Mouse (Mus musculus) mature B cell (primary cell): ENCODE results near the gene Smndc1.

Experiments used
- in situ Hi-C: fragments of 300-500 bp; cut with MboI; formaldehyde crosslinking; loops from 2 replicates; pipeline ENCODE4 v1.14.3; 2019

Gene Smndc1

DNA sequence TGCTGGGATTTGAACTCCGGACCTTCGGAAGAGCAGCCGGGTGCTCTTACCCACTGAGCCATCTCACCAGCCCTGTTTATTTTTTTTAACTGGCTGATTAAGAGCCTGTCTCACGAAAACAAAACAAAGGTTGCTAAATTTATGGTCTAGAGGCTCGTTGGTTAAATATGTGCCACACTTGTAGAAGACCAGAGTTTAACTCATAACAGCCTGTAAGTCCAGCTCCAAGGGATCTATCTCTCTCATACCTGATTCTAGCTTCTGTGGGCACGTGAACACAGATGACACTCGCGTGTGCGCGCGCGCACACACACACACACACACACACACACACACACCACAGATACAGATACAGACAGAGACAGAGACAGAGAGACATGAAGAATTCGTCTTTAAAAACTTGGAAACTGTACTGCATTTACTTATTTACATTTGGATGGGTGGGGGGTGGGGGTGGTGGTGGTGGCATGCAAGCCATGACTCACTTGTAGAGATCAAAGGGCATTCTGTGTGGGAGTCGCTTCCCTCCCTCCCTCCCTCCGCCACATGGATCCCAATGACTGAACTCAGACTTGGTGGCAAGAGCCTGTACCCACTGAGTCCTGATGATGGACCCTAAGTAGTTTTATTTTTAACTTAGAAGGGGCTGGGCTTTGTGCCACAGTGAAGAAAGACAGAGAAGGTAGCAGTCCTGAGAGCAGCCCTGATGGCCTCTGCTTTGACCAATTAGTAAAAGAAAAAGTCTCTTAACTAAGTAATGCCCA lies 23.4 kb upstream of the Smndc1 start:
- in situ Hi-C loops, result no loop called here

DNA sequence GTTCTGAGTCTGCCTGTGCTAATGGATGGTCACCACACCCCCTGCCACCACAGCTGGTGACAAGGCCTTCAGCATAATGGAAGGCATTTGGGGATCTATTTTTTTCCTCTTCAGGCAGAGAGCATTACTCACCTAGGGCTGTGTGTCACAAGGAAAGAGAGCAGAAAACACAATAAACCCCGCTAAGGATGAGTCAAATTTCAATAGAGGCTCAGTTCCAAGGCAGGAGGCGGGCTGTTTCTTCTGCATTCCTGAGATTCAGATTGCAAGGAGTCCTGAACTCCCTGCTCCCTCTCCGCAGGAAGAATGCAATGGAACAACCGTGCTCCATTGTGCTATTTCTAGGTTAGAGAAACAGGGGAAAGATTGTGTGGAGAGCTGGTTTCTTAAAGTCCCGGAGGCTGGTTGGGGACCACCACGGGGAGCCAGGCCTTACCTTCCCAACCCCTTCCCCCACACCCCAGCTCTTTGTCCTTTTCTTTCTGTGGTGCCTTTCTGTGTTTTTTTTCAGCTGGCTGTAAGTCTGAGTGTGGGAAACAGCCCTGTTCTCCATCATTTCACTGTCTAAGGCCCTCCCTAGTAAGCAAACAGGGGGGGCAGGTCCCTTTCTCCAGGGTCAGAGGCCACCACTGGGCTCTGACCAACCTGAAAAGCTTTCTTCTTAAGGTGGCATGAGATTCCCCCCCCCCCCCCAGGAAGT lies 21.9 kb upstream of the Smndc1 start:
- in situ Hi-C loops, result no loop called here

DNA sequence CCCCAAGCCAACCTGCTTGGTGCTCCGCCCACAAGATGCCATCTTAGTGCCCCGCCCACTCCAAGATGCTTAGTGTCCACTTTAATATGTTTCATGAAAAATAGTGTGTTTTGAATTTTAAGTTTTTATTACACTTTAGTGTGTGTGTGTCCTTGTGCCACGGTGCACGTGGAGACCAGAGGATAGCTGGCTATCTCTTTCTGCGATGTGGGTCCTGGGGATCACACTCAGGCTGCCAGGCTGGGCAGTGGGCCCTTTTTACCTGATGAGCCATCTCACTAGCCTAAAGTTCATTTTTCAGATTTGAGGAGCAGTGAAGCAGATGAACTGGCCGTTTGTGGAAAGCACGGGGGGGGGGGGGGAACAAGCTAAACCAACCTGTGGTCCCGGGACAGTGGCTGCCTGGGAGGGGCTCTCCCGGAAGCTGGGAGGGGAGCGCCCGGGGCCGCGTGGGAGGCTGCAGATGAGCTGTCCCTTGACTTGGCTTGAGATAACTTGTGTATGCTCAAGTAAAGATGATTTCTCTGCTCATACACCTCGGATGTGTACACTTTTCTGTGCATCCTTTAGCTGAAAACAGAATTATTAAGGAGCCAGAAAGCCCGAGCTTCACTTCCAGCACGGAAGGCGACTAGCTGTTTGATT lies 19.4 kb upstream of the Smndc1 start:
- in situ Hi-C loops, result no loop called here

DNA sequence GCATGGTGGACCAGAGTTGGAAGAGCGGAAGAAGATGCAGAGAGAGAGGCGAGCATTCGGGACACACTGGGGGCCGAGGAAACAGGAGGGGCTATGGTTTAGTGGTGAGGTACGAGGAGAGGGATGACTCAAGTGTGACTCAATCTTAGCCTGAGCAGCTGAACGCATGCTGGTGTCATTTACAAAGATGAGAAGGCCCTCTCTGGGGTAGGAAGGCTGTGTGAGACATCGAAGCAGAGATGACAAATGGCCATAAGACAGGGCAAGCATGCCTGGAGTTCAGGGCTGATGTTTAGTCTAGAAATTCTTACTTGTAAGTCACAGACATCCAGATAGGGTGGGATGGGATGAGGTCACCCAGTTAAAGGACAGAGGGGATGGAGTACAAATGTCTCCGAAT lies 18.0 kb upstream of the Smndc1 start:
- in situ Hi-C loops, result no loop called here

DNA sequence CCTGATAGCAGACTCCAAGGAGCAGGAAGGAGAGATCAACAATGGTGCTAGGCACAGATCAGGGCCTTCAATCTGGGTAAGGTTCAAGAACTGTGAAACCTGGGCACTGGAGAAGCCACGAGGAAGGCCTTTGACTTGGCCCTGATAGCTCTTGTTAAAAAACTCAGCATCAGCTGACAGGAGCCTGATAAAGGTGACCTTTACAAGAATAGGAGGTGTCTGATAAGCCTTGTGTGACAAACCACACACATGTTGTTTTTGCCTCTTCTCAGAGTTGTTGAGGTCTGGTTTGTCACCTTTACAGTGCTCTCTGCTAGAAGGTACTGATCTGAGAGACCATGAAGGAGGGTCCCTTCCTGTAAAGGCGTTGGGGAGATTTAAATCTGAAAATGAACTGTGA lies 17.0 kb upstream of the Smndc1 start:
- in situ Hi-C loops, result no loop called here

DNA sequence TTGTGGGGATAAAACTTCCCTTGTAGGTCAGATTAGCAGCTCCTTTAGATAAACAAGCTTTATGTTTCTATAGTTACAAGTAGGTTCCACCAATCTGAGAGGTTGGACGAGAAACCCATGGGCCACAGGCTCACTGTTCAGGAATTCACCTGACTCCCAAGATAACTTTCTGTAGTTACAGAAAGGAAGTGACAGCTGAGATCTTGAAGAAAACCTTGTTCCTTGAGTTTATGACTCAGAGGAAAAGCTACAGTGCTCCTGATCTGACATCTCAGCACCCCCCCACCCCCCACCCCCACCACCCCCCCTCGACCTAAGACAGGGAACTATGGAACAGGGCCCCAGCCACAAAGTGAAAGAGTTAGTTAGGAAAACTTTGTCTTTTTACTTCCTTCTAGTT lies 15.4 kb upstream of the Smndc1 start:
- in situ Hi-C loops, result no loop called here

DNA sequence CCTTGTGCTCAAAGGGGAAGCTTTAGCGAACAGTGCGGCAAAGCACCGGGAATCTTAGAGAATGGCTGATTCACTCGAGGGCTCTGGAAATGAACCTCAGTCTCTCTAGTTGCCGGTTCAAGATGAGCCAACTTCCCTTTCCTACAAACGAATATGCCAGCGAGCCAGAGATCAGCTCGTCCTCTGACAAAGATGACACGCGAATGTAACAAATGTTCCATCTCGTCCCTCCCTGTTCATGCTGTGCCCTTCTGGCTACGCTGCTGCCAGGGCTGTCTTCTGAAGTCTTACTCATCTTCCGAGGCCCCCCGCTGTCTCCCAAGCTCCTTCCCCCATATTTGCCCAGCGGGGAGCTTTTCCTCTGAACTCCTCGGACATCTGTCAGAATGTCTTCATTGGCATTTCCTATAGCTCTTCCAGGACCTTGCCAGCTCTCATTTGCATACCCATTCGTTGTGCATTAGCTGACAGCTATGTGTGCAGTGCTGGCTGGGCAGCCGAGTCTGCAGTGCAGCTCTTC lies 14.5 kb upstream of the Smndc1 start:
- in situ Hi-C loops, result no loop called here

DNA sequence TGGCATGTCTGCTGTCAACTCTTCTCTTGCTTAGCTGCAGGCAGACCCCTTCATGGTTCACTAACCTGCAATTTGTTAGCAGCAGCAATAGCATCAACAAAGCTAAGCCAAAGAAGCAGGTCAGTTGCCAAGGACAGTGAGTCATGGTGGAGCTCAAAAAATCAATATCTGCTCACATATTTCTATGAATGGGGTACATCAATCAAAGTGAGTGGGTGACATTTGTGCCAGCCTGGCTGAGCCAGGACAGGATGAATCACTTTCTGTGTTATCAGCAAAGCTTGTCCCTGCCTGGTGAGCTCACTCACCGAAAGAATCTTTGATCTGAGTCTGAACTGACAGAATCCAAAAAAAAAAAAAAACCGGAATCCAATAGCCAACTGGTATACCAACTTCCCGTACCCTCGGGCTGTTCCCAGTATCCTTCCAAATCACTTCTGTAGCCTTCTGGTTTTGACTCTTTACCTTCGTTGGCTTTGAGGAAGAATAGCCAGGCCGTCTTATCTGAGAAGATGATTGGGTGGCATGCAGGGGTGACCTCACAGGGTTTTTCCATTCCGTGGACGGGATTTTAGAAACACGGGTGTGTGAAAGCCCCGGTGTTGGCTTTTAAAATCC lies 13.9 kb upstream of the Smndc1 start:
- in situ Hi-C loops, result no loop called here

DNA sequence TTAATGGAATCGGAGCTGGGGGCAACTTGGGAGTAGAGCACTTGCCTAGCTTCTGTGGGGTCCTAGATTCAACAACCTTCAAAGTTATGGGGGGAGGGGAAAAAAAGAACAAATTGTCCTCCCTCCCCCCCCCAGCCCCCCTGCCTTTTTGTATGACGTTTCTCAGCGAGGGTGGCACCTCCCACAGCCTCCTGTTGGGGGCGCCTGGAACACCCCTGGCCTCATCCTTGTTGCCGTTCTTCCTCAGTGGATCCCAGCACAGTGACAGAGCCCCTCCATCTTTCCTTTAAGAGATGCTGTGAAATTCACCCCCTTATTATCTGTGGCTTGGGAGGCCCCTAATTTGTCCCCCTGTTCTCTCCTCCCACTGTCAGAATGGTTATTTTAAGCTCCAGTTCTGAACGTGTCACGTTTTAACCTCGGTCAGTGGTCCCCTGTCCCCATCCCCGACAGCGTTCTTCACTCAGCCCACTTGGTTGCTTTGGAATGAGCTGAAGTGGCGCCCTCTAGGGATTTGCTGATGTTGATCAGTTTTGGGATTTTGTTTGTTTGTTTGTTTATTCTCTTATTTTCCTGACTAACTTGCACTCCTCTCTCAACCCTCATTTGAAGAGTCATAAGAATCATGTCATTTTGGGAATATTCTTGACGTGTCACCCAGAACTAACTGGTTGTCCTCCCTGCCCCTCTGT lies 12.5 kb upstream of the Smndc1 start:
- in situ Hi-C loops, result no loop called here

DNA sequence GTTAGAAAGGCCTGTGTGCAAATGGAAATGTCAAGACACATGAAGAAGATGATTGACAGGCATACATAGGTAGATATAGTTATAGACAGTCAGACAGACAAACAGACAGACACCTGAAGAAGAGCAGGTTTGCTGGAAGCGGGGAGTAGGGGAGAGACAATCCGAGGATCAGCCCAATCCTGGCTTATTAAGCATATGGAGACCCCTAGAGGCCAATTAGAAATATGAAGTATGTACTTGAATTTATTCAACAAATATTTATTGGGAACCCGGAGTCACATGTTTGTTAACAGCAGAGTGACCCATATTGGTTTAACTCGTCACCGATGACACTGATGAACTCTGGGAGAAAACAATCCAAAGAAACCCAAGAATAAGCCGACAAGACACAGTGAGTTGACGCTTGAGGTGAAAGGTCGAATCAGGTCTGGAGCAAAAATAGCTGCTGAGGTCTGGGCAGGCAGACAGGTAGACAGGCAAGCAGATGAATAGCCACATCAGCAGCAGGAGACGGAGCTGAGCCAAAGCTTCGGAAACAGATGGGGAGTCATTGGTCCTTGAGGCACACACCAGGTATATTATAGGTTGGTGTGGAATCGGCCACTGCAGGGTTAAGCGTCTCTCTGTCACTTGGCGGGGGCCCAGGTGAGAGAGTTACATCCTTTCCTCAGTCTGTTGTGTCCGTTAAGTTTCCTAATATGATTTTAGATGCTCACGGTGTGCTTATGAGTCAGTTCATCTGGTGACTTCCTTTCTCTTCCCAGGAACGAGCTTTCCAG lies 10.1 kb upstream of the Smndc1 start:
- in situ Hi-C loops, result no loop called here

DNA sequence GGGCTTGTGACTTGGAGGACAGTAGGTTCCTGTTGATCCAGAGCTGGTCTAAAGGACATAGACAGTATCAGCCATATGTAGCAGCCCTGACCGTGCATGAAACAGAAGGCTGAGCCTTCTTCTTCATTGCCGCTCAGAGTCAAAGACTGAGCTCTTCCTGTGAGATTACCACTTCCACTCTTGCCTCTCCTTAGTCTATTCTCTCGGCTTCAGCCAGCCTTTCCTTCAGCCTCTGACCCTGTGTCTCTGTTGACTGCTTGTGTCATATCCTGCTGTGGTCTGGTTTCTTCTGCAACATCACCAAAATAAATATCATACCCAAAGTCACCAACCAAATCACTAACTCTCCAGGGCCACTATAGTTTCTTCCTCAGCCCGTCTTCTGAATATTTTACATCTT lies 8.8 kb upstream of the Smndc1 start:
- in situ Hi-C loops, result loop anchor here (10.0 to 25.0 kb wide), 2 partner anchors 176 to 1688 kb away; no protein-coding TSS in a partner anchor

DNA sequence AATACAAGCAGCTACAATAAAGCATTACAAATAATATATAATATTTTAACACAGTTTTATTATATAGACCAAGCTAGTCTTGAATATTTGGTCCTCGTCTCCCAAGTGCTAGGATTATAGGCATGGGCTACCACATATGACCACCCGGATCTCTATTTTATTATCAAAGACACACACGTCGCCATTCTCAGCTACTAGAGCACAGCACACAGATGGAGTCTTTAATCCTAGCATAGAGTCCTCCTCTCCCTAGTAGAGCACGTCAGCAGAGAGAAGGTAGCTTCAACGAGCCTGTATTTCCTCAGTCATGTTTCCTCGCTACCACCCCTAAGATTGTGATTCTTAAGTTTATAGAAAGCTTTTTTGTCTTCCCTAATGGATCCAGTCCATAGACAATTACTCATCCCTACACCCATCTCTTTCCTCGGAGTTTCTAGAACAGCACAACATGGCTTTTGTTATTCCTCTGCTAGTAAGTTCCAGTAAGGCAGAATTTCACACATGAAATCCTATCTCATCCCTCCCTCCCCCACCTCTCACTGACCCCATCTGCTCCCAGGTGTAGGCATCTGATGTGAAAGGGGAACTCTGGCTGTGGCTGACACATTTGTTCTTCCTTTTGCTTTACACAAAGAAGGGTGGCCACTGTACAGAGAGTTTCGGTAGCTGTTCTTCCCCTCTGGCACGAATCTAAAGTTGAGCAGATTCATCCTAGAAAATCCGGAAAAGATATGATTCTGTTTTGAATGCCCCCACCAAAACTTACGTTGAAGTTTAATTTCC lies 7.3 kb upstream of the Smndc1 start:
- in situ Hi-C loops, result loop anchor here (10.0 to 25.0 kb wide), 2 partner anchors 177 to 1690 kb away; no protein-coding TSS in a partner anchor

DNA sequence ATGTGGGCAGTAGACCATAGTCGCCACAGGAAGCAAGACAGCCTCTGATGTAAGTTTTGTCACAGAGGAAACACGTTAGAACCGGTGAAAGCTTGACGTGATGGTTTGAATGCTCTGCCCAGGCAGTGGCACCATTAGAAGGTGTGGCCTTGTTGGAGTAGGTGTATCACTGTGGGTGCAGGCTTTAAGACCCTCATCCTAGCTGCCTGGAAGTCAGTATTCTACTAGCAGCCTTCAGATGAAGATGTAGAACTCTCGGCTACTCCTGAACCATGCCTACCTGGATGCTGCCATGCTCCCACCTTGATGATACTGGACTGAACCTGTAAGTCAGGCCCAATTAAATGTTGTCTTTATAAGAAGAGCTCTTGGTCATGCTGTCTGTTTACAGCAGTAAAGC lies 5.4 kb upstream of the Smndc1 start:
- in situ Hi-C loops, result loop anchor here (10.0 to 25.0 kb wide), 2 partner anchors 179 to 1691 kb away; no protein-coding TSS in a partner anchor

DNA sequence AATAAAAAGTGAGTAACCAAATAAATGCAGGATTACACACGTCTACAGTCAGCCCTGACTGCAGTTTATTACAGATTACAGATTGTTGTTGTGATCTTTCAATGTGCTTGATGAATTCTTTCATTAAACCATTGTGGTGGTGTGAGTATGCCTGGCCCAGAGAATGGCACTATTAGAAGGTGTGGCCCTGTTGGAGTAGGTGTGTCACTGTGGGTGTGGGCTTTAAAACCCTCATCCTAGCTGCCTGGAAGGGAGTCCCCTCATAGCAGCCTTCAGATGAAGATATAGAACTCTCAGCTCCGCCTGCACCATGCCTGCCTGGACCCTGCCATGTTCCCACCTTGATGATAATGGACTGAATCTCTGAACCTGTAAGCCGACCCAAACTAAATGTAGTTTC lies 4.6 kb upstream of the Smndc1 start:
- in situ Hi-C loops, result loop anchor here (10.0 to 25.0 kb wide), 2 partner anchors 180 to 1692 kb away; no protein-coding TSS in a partner anchor

DNA sequence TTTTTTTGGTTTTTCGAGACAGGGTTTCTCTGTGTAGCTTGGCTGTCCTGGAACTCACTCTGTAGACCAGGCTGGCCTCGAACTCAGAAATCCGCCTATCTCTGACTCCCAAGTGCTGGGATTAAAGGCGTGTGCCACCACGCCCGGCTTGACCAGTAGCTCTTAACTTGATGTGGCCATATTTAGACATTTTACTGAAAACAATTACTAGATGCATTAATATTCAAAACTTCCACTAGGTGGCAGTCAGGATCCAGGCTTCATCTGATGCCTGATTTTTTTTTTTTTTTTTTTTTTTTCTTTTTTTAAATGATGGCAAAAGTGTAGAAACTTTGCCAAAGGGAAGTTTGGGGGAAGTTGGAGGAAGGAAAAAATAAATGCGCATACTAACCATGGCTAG lies 4.2 kb upstream of the Smndc1 start:
- in situ Hi-C loops, result loop anchor here (10.0 to 25.0 kb wide), 2 partner anchors 180 to 1693 kb away; no protein-coding TSS in a partner anchor

DNA sequence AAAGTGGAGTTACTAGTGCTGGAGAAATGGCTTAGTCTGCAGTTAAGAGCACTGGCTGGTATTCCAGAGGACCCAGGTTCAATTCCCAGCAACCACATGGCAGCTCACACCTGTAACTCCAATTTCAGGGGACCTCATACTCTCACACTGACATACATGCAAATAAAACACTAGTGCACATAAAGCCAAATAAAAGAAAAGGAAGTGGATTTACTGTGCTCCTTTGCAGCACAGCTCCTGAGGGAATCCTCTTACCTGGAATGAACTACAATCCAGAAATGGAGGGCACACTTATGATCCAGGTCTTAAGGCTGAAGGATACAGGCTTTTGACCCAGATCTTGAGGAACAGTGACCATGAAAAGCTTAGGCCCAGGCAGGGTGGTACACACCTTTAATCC lies 3.3 kb upstream of the Smndc1 start:
- in situ Hi-C loops, result loop anchor here (10.0 to 25.0 kb wide), 2 partner anchors 181 to 1694 kb away; no protein-coding TSS in a partner anchor

DNA sequence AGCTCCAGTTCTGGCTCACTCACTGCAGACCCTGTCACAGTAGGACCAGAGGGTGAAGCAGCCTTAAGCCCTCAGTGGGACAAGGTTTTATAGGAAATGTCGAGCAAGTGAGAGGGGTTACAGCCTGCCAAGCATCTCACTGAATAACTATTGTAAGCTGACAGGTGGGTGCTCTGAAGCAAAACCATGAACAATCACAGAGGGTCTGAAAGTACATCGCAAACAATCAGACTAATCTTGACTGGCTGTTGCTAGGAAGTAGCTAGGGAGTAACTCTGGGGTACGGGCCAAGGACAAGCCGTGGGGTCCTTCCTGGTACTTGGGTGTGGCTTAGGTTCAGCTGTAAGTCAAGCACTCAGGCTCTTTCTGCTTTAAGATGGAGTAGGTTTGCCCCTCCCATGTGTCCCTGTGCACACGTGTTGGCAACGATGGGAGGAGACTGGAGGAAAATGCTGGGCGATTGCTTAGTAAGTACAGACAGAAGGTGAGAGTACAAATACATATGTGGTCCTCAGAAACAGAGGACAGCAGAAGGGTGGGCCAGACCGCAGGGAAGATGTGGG lies 2.5 kb upstream of the Smndc1 start:
- in situ Hi-C loops, result loop anchor here (10.0 to 25.0 kb wide), 2 partner anchors 182 to 1694 kb away; no protein-coding TSS in a partner anchor

DNA sequence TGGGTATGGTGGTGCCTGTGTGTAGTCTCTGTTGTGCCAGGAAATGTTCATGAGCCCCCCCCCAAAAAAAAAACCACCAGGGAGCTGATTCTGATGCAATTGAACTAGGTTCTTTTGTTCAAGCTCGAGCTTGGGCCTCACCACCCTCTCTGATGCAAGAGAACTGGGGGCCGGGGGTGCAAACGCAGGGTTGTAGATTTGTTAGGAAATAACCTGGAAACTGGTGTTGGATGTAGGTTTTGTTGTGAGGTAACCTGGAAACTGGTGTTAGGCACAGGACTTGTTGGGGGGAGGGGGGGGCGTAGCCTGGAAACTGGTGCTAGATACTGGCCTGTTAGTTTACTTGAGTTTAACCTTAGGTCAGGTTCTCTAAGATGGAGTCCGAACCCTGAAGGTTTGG lies 1.4 kb upstream of the Smndc1 start:
- in situ Hi-C loops, result loop anchor here (10.0 to 25.0 kb wide), 2 partner anchors 183 to 1696 kb away; no protein-coding TSS in a partner anchor

DNA sequence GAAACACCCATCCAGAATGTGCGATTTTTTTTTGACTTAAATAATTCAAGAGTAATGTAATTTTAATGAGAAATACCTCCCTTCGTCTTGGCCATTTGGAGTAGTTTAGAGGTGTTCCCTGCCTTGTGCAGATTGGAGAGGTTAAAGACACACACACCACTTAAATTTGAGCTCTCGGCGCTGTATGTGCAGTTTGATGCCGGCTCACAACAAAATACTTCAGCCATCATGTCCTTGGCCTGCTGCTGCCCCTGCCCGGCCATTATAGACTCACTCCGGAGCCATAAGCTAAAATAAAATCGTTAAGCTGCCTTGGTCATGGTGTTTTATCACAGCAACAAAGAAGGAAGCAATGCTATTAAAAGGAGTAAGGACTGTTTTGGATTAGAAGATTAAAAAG lies 1.0 kb upstream of the Smndc1 start:
- in situ Hi-C loops, result loop anchor here (10.0 to 25.0 kb wide), 2 partner anchors 183 to 1696 kb away; no protein-coding TSS in a partner anchor
